In genomic region chr8:106059613-106060371, GRCm38 (mm10) we compare ENCODE assay signal across 9 mouse cellular contexts. TPM values are rescaled to one million over a fixed set of nuclear protein-coding genes. Genes with fewer than 3 reads are reported as not detected.
DNase-seq lines count a peak whose midpoint lies in the region; ATAC-seq and TF ChIP-seq lines count a peak whose summit lies in the region.
"Had no signal": no experiment of that assay in that cellular context is flagged by ENCODE, and none has a peak within 500 bp of the region (broad histone marks: within the 10 kb centered on the region; RNA-seq: fewer than 3 reads in every experiment).

No protein-coding gene starts in this region.

- WGBS in kidney, embryonic 14.5 days = 0% methylated on average over 64 of the region's 83 CpGs
- under 1% methylated on average over 83 of the region's 83 CpGs for WGBS in embryonic facial prominence, embryonic 10.5 days
- WGBS in heart, embryonic 12.5 days = under 1% methylated on average over 78 of the region's 83 CpGs
- under 1% methylated on average over 81 of the region's 83 CpGs for WGBS in midbrain, embryonic 14.5 days

- H3K27me3 ChIP-seq in kidney, embryonic 14.5 days (ENCODE audit: control insufficient read depth, insufficient read depth, low read length) = no peaks in the 10 kb centered on the region
- no peaks in the 10 kb centered on the region for H3K27me3 ChIP-seq in embryonic facial prominence, embryonic 10.5 days (replicated peaks; ENCODE audit: low read depth, poor library complexity, severe bottlenecking)
- no peaks in the 10 kb centered on the region for H3K27me3 ChIP-seq in heart, embryonic 12.5 days (replicated peaks)
- no peaks in the 10 kb centered on the region for H3K27me3 ChIP-seq in midbrain, embryonic 14.5 days (ENCODE audit: control insufficient read depth, insufficient read depth, low read length)

- DNase-seq in kidney, adult 9 months = no peak
- DNase-seq in ES-E14 (ENCODE audit: low read depth, low spot score) = no peak
- DNase-seq in embryonic facial prominence, embryonic 10.5 days (ENCODE audit: low spot score) = peak; percentile 80
- peak; percentile 67 for DNase-seq in liver
- no peak for DNase-seq in midbrain, embryonic 14.5 days
- DNase-seq in urinary bladder, adult 2 months (ENCODE audit: low spot score) = peak; percentile 72

- in situ Hi-C loops in ES-E14 (cut with MboI; ENCODE audit: low sequenced_read_pairs in 2 of 2, unreplicated experiment in 2 of 2) = no loop called here

- H3K9me3 ChIP-seq in kidney, embryonic 14.5 days (ENCODE audit: control insufficient read depth, low read length) = no peaks in the 10 kb centered on the region
- no peaks in the 10 kb centered on the region for H3K9me3 ChIP-seq in ES-E14 (ENCODE audit: control insufficient read depth, insufficient read depth, low read depth, low read length)
- H3K9me3 ChIP-seq in embryonic facial prominence, embryonic 10.5 days = no peaks in the 10 kb centered on the region
- no peaks in the 10 kb centered on the region for H3K9me3 ChIP-seq in heart, embryonic 12.5 days (replicated peaks)
- H3K9me3 ChIP-seq in midbrain, embryonic 14.5 days (ENCODE audit: control insufficient read depth, low read length) = no peaks in the 10 kb centered on the region

- ATAC-seq in kidney, embryonic 14.5 days (ENCODE audit: low FRiP score, low TSS enrichment) = peak; percentile 85
- peak; percentile 82 for ATAC-seq in heart, embryonic 12.5 days (ENCODE audit: insufficient number of reproducible peaks, low FRiP score)
- ATAC-seq in midbrain, embryonic 14.5 days (ENCODE audit: low FRiP score, low TSS enrichment) = peak; percentile 81

- peak overlapping the region; percentile 93 for H3K4me3 ChIP-seq in kidney, embryonic 14.5 days (ENCODE audit: low read length)
- H3K4me3 ChIP-seq in ES-E14 (ENCODE audit: insufficient read depth in 1 of 2, low read depth in 1 of 2, low read length in 2 of 2, poor library complexity in 1 of 2, severe bottlenecking in 1 of 2) = peak overlapping the region; percentile 89 to 93
- peak overlapping the region; percentile 96 for H3K4me3 ChIP-seq in embryonic facial prominence, embryonic 10.5 days
- H3K4me3 ChIP-seq in heart, embryonic 12.5 days = peak overlapping the region; percentile 76
- H3K4me3 ChIP-seq in midbrain, embryonic 14.5 days (replicated peaks; ENCODE audit: low read depth, low read length) = peak overlapping the region; percentile 86

- peaks cover 15% of the 10 kb centered on the region for H3K4me1 ChIP-seq in kidney, embryonic 14.5 days (ENCODE audit: control insufficient read depth, insufficient read depth, low read length)
- H3K4me1 ChIP-seq in ES-E14 (ENCODE audit: control insufficient read depth in 2 of 2, insufficient read depth in 2 of 2, low read length in 2 of 2, poor library complexity in 1 of 2) = peaks cover 6 to 8% of the 10 kb centered on the region in 2 experiments
- peaks cover 26% of the 10 kb centered on the region for H3K4me1 ChIP-seq in embryonic facial prominence, embryonic 10.5 days
- peaks cover 23% of the 10 kb centered on the region for H3K4me1 ChIP-seq in heart, embryonic 12.5 days (replicated peaks)
- H3K4me1 ChIP-seq in midbrain, embryonic 14.5 days (ENCODE audit: control insufficient read depth, insufficient read depth, low read length) = peaks cover 20% of the 10 kb centered on the region

- peak overlapping the region; percentile 60 for H3K4me2 ChIP-seq in kidney, embryonic 14.5 days (replicated peaks; ENCODE audit: low read depth, low read length)
- H3K4me2 ChIP-seq in heart, embryonic 12.5 days = peak overlapping the region; percentile 81
- peak overlapping the region; percentile 78 for H3K4me2 ChIP-seq in midbrain, embryonic 14.5 days (ENCODE audit: low read length)

- peak overlapping the region; percentile 92 for H3K9ac ChIP-seq in kidney, embryonic 14.5 days (ENCODE audit: low read depth, low read length)
- peak overlapping the region; percentile 85 for H3K9ac ChIP-seq in ES-E14 (ENCODE audit: insufficient read depth, low read depth, low read length, poor library complexity, severe bottlenecking)
- H3K9ac ChIP-seq in heart, embryonic 12.5 days = peak overlapping the region; percentile 87
- H3K9ac ChIP-seq in midbrain, embryonic 14.5 days (replicated peaks; ENCODE audit: low read length) = peak overlapping the region; percentile 73

- H3K36me3 ChIP-seq in kidney, embryonic 14.5 days (ENCODE audit: control insufficient read depth, insufficient read depth, low read length) = no peaks in the 10 kb centered on the region
- H3K36me3 ChIP-seq in ES-E14 (ENCODE audit: control insufficient read depth, insufficient read depth, low read length, poor library complexity, severe bottlenecking) = no peaks in the 10 kb centered on the region
- H3K36me3 ChIP-seq in embryonic facial prominence, embryonic 10.5 days (replicated peaks) = no peaks in the 10 kb centered on the region
- H3K36me3 ChIP-seq in heart, embryonic 12.5 days = no peaks in the 10 kb centered on the region
- no peaks in the 10 kb centered on the region for H3K36me3 ChIP-seq in midbrain, embryonic 14.5 days (ENCODE audit: control insufficient read depth, insufficient read depth, low read length)

- peak overlapping the region; percentile 86 for H3K27ac ChIP-seq in kidney, embryonic 14.5 days (ENCODE audit: low read depth, low read length)
- peak overlapping the region; percentile 15 for H3K27ac ChIP-seq in ES-E14 (ENCODE audit: insufficient read depth, low read depth, low read length, poor library complexity, severe bottlenecking)
- H3K27ac ChIP-seq in embryonic facial prominence, embryonic 10.5 days (replicated peaks) = peak overlapping the region; percentile 95
- H3K27ac ChIP-seq in heart, embryonic 12.5 days (ENCODE audit: poor library complexity, severe bottlenecking) = peak overlapping the region; percentile 93
- peak overlapping the region; percentile 89 for H3K27ac ChIP-seq in midbrain, embryonic 14.5 days (replicated peaks; ENCODE audit: low read depth, low read length)

TF ChIP-seq in ES-E14, 5 proteins besides CTCF, POLR2A, EP300 and RAD21:
- no peak for TF ChIP-seq CHD2 (IDR thresholded peaks at IDR 0.05; ENCODE audit: low read depth, low read length)
- TF ChIP-seq MAFK (IDR thresholded peaks at IDR 0.05; ENCODE audit: insufficient read depth, low read depth, low read length) = no peak
- TF ChIP-seq ZC3H11A (IDR thresholded peaks at IDR 0.05; ENCODE audit: borderline replicate concordance, low read depth, low read length) = no peak
- TF ChIP-seq HCFC1 (IDR thresholded peaks at IDR 0.05; ENCODE audit: borderline replicate concordance, insufficient read depth, low read length) = no peak
- no peak for TF ChIP-seq ZNF384 (IDR thresholded peaks at IDR 0.05; ENCODE audit: low read depth, low read length)
TF ChIP-seq in ES-E14: peak in this region for 0.

RNA-seq across cellular contexts. Expression of gene Nfatc3, which starts 1.2 kb away (rescaled TPM):
- polyA plus RNA-seq in kidney, embryonic 14.5 days (2014; fragmentation: Nextera tagmentation; extraction: Ambion mirVana) = 8.9 and 10.3 TPM in 2 replicates
- total RNA-seq in ES-E14 (2012; rRNA removed) = 17.2 and 19.6 TPM in 2 replicates
- 6.8 and 7.3 TPM in 2 replicates for polyA plus RNA-seq in embryonic facial prominence, embryonic 10.5 days (2016; fragmentation: Nextera tagmentation; extraction: Ambion mirVana)
- 4.6 and 5.3 TPM in 2 replicates for polyA plus RNA-seq in heart, embryonic 12.5 days (2016; fragmentation: Nextera tagmentation; extraction: Ambion mirVana)
- polyA plus RNA-seq in midbrain, embryonic 14.5 days (2014; fragmentation: Nextera tagmentation; extraction: Ambion mirVana) = 3.1 and 3.4 TPM in 2 replicates
- polyA plus RNA-seq in urinary bladder, adult 2 months (2012; rRNA removed) = 15.4 and 19.9 TPM in 2 replicates

RNA-seq across cellular contexts. Expression of gene Ddx28, which starts 48.1 kb away (rescaled TPM):
- polyA plus RNA-seq in kidney, embryonic 14.5 days (2014; fragmentation: Nextera tagmentation; extraction: Ambion mirVana) = 13.4 and 19.8 TPM in 2 replicates
- total RNA-seq in ES-E14 (2012; rRNA removed) = 31.5 and 41.5 TPM in 2 replicates
- 22.3 and 23.6 TPM in 2 replicates for polyA plus RNA-seq in embryonic facial prominence, embryonic 10.5 days (2016; fragmentation: Nextera tagmentation; extraction: Ambion mirVana)
- polyA plus RNA-seq in heart, embryonic 12.5 days (2016; fragmentation: Nextera tagmentation; extraction: Ambion mirVana) = 12.7 and 13.7 TPM in 2 replicates
- 17.7 and 21.1 TPM in 2 replicates for polyA plus RNA-seq in midbrain, embryonic 14.5 days (2014; fragmentation: Nextera tagmentation; extraction: Ambion mirVana)
- polyA plus RNA-seq in urinary bladder, adult 2 months (2012; rRNA removed) = 10.5 and 11.8 TPM in 2 replicates

RNA-seq across cellular contexts. Expression of gene Dpep2nb, which starts 54.0 kb away (rescaled TPM):
- polyA plus RNA-seq in kidney, embryonic 14.5 days (2014; fragmentation: Nextera tagmentation; extraction: Ambion mirVana) = 0.22 TPM in 1 of 2 replicates, not detected in the other
- total RNA-seq in ES-E14 (2012; rRNA removed) = not detected in 2 replicates
- polyA plus RNA-seq in embryonic facial prominence, embryonic 10.5 days (2016; fragmentation: Nextera tagmentation; extraction: Ambion mirVana) = not detected in 2 replicates
- polyA plus RNA-seq in heart, embryonic 12.5 days (2016; fragmentation: Nextera tagmentation; extraction: Ambion mirVana) = 0.17 TPM in 1 of 2 replicates, not detected in the other
- not detected in 2 replicates for polyA plus RNA-seq in midbrain, embryonic 14.5 days (2014; fragmentation: Nextera tagmentation; extraction: Ambion mirVana)
- polyA plus RNA-seq in urinary bladder, adult 2 months (2012; rRNA removed) = 0.06 and 0.07 TPM in 2 replicates
- total RNA-seq: adrenal gland, adult 18-20 months had no signal

Comparison
In these comparisons a context has a peak if more than half of its experiments do, and no peak if none do; other contexts are left out.
1. H3K27ac ChIP-seq: peak in every context shown above with its lines; median percentile 95 in embryonic facial prominence, embryonic 10.5 days; 93 in heart, embryonic 12.5 days; 89 in midbrain, embryonic 14.5 days; 86 in kidney, embryonic 14.5 days; 15 in ES-E14.
2. DNase-seq: peak in embryonic facial prominence, embryonic 10.5 days (single experiment), liver (single experiment) and urinary bladder, adult 2 months (single experiment); none in kidney, adult 9 months (single experiment), ES-E14 (single experiment) and midbrain, embryonic 14.5 days (single experiment).
3. Peak in every context shown above with its lines, with median percentiles within 50 percentile points of each other: ATAC-seq, H3K4me2 ChIP-seq, H3K4me3 ChIP-seq and H3K9ac ChIP-seq.